Comparison of ENCODE assay signal across 7 mouse cellular contexts in genomic region chr11:3292062-3292421, GRCm38 (mm10). TPM values are rescaled to one million over a fixed set of nuclear protein-coding genes. Genes with fewer than 3 reads are reported as not detected.
DNase-seq lines count a peak whose midpoint lies in the region; ATAC-seq and TF ChIP-seq lines count a peak whose summit lies in the region.

No protein-coding gene starts in this region.

- intact Hi-C loops in heart, postnatal 10 days (cut with DNase I): no loop called here

- WGBS in embryonic facial prominence, embryonic 13.5 days: under 1% methylated on average over 8 of the region's 8 CpGs
- 0% methylated on average over 8 of the region's 8 CpGs for WGBS in stomach, embryonic 14.5 days

- no peak for TF ChIP-seq CTCF in ES-Bruce4 (IDR thresholded peaks at IDR 0.05; ENCODE audit: low read depth, low read length)

- H3K9me3 ChIP-seq in ES-Bruce4 (replicated peaks; ENCODE audit: control insufficient read depth, insufficient read depth, low read length, poor library complexity, severe bottlenecking): no peaks in the 10 kb centered on the region
- H3K9me3 ChIP-seq in embryonic facial prominence, embryonic 13.5 days: no peaks in the 10 kb centered on the region
- no peaks in the 10 kb centered on the region for H3K9me3 ChIP-seq in stomach, embryonic 14.5 days (ENCODE audit: control insufficient read depth, low read depth, low read length)

- DNase-seq in adrenal gland, adult 18-20 months (ENCODE audit: low spot score in 2 of 2): peak; percentile 35 to 40
- DNase-seq in heart, postnatal 10 days: peak; percentile 60 to 63
- DNase-seq in kidney, postnatal 4 days: peak; percentile 77 to 85
- peak; percentile 82 for DNase-seq in mesoderm, embryonic 11.5 days (ENCODE audit: low read depth, low spot score)

- no peak for TF ChIP-seq POLR2A in ES-Bruce4 (IDR thresholded peaks at IDR 0.05; ENCODE audit: insufficient read depth, low read length)

- peak overlapping the region; percentile 99 for H3K4me2 ChIP-seq in embryonic facial prominence, embryonic 13.5 days
- H3K4me2 ChIP-seq in stomach, embryonic 14.5 days (replicated peaks; ENCODE audit: low read depth, low read length): peak overlapping the region; percentile 100

- peak overlapping the region; percentile 94 for H3K9ac ChIP-seq in ES-Bruce4 (ENCODE audit: low read depth, poor library complexity, severe bottlenecking)
- peak overlapping the region; percentile 99 for H3K9ac ChIP-seq in embryonic facial prominence, embryonic 13.5 days
- peak overlapping the region; percentile 94 for H3K9ac ChIP-seq in stomach, embryonic 14.5 days (replicated peaks; ENCODE audit: low read depth, low read length)

- H3K4me1 ChIP-seq in ES-Bruce4 (ENCODE audit: control insufficient read depth, insufficient read depth, low read length): peaks cover 2% of the 10 kb centered on the region
- H3K4me1 ChIP-seq in embryonic facial prominence, embryonic 13.5 days: peaks cover 57% of the 10 kb centered on the region
- H3K4me1 ChIP-seq in stomach, embryonic 14.5 days (ENCODE audit: control insufficient read depth, insufficient read depth, low read length): peaks cover 32% of the 10 kb centered on the region

- H3K36me3 ChIP-seq in ES-Bruce4 (ENCODE audit: control insufficient read depth, insufficient read depth, low read length, poor library complexity, severe bottlenecking): peaks cover 25% of the 10 kb centered on the region
- peaks cover 45% of the 10 kb centered on the region for H3K36me3 ChIP-seq in embryonic facial prominence, embryonic 13.5 days
- H3K36me3 ChIP-seq in stomach, embryonic 14.5 days (ENCODE audit: control insufficient read depth, insufficient read depth, low read length): peaks cover 40% of the 10 kb centered on the region

- no peaks in the 10 kb centered on the region for H3K27me3 ChIP-seq in ES-Bruce4 (ENCODE audit: control insufficient read depth, insufficient read depth, low read length, poor library complexity, severe bottlenecking)
- no peaks in the 10 kb centered on the region for H3K27me3 ChIP-seq in embryonic facial prominence, embryonic 13.5 days
- H3K27me3 ChIP-seq in stomach, embryonic 14.5 days (ENCODE audit: control insufficient read depth, insufficient read depth, low read length): no peaks in the 10 kb centered on the region

- ATAC-seq in embryonic facial prominence, embryonic 13.5 days (ENCODE audit: insufficient number of reproducible peaks, insufficient read depth, low FRiP score, low TSS enrichment, low read depth): no peak
- peak; percentile 35; the same call in 1 of the 2 replicates for ATAC-seq in stomach, embryonic 14.5 days (ENCODE audit: insufficient number of reproducible peaks, insufficient read depth, low FRiP score, low read depth)

- peak overlapping the region; percentile 94 for H3K4me3 ChIP-seq in ES-Bruce4 (ENCODE audit: low read depth, low read length)
- H3K4me3 ChIP-seq in embryonic facial prominence, embryonic 13.5 days: peak overlapping the region; percentile 79
- peak overlapping the region; percentile 92 for H3K4me3 ChIP-seq in stomach, embryonic 14.5 days (ENCODE audit: low read depth, low read length)

- H3K27ac ChIP-seq in ES-Bruce4 (ENCODE audit: insufficient read depth, low read length): peak overlapping the region; percentile 90
- H3K27ac ChIP-seq in embryonic facial prominence, embryonic 13.5 days: peak overlapping the region; percentile 100
- peak overlapping the region; percentile 99 for H3K27ac ChIP-seq in stomach, embryonic 14.5 days (ENCODE audit: low read length)

- TF ChIP-seq EP300 in ES-Bruce4 (IDR thresholded peaks at IDR 0.05; ENCODE audit: insufficient read depth, low read depth, low read length): peak; percentile 52; the same call in 1 of the 2 replicates

RNA-seq across cellular contexts. Expression of gene Patz1, which starts 3.4 kb away (rescaled TPM):
- 55.6 and 62.5 TPM in 2 replicates for polyA plus RNA-seq in ES-Bruce4 (2011; ENCODE audit: insufficient read depth, insufficient read length, low read depth, missing spikeins)
- 10 to 100 TPM; 16.1 to 24.6 TPM for total RNA-seq in adrenal gland, adult 18-20 months (2021)
- 52.0 and 52.7 TPM in 2 replicates for polyA plus RNA-seq in embryonic facial prominence, embryonic 13.5 days (2015; fragmentation: Nextera tagmentation; extraction: Ambion mirVana)
- 10 to 100 TPM; 34.9 to 38.5 TPM for total RNA-seq in heart, postnatal 10 days (2021)
- polyA plus RNA-seq in stomach, embryonic 14.5 days (2014; fragmentation: Nextera tagmentation; extraction: Ambion mirVana): 48.1 and 51.1 TPM in 2 replicates

RNA-seq across cellular contexts. Expression of gene Drg1, which starts 25.8 kb away (rescaled TPM):
- 148 and 170 TPM in 2 replicates for polyA plus RNA-seq in ES-Bruce4 (2011; ENCODE audit: insufficient read depth, insufficient read length, low read depth, missing spikeins)
- 10 to 100 TPM; 77.1 to 94.1 TPM for total RNA-seq in adrenal gland, adult 18-20 months (2021)
- 214 and 250 TPM in 2 replicates for polyA plus RNA-seq in embryonic facial prominence, embryonic 13.5 days (2015; fragmentation: Nextera tagmentation; extraction: Ambion mirVana)
- total RNA-seq in heart, postnatal 10 days (2021): 10 to 100 TPM; 72.2 to 78.9 TPM
- polyA plus RNA-seq in stomach, embryonic 14.5 days (2014; fragmentation: Nextera tagmentation; extraction: Ambion mirVana): 200 and 211 TPM in 2 replicates

RNA-seq across cellular contexts. Expression of gene Pik3ip1, which starts 38.2 kb away (rescaled TPM):
- 17.0 TPM in 2 replicates for polyA plus RNA-seq in ES-Bruce4 (2011; ENCODE audit: insufficient read depth, insufficient read length, low read depth, missing spikeins)
- 10 to 100 TPM in 1 of 2 experiments, 1 to 10 TPM in 1; 9.1 to 12.0 TPM for total RNA-seq in adrenal gland, adult 18-20 months (2021)
- 12.8 and 14.6 TPM in 2 replicates for polyA plus RNA-seq in embryonic facial prominence, embryonic 13.5 days (2015; fragmentation: Nextera tagmentation; extraction: Ambion mirVana)
- 10 to 100 TPM; 25.2 to 31.0 TPM for total RNA-seq in heart, postnatal 10 days (2021)
- polyA plus RNA-seq in stomach, embryonic 14.5 days (2014; fragmentation: Nextera tagmentation; extraction: Ambion mirVana): 11.4 and 14.1 TPM in 2 replicates
